Mouse (Mus musculus): ENCODE measurements around the gene Bst2. TPM values are rescaled to one million over a fixed set of nuclear protein-coding genes. Genes with fewer than 3 reads are reported as not detected.

Gene Bst2
- total RNA-seq, 2 experiments from 2014 or later: 47.0 to 49.1 TPM

- ATAC-seq (replicated peaks; ENCODE audit: poor library complexity, severe bottlenecking): peak; percentile 16; the same call in 1 of the 2 replicates
Measured at GRCm38 (mm10) chr8:71487691-71488445, 49.4 kb downstream of the Bst2 start, which contains the start of gene Gtpbp3. Gene Gtpbp3 (plus strand): TSS chr8:71488103.

- no peak for ATAC-seq (replicated peaks; ENCODE audit: poor library complexity, severe bottlenecking)
Measured at GRCm38 (mm10) chr8:71486136-71486529, 51.1 kb downstream of the Bst2 start.

GRCm38 (mm10) chr8:71485142-71486135, 51.8 kb downstream of the Bst2 start, which contains the start of gene Ano8:
Gene Ano8 (minus strand): TSS chr8:71485963.
- peak; percentile 48 for ATAC-seq (replicated peaks; ENCODE audit: poor library complexity, severe bottlenecking)

DNA sequence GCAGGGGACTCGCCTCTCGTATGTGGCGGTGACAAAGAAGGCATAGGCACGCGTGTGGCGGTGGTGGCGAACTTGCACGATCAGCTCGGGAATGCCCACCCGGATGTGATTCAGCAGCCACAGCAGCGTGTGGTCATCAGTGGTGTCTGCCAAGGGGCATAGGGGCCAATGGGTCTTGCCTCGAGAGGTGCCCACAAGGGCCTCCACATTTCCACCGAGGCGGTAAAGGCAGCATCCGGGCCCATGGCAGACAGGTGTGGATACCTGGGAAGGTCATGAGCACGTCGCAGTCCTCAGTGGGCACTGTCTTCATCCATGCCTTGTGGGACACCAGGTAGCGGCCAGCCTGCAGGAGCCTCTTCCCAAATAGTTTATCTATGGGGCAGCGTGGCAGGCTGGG, 52.5 kb downstream of the Bst2 start:
- no peak for ATAC-seq (replicated peaks; ENCODE audit: poor library complexity, severe bottlenecking)

Other genes with a start within 250 kb of the Bst2 start
- gene Use1, start 170.6 kb downstream of the Bst2 start, total RNA-seq (2014; fragmentation: Nextera tagmentation): 108 and 154 TPM in 2 replicates
- gene Use1, start 170.6 kb downstream of the Bst2 start, total RNA-seq (2017): 140 and 156 TPM in 2 replicates
- 8.8 and 12.4 TPM in 2 replicates for gene Ocel1, start 166.2 kb downstream of the Bst2 start, total RNA-seq (2014; fragmentation: Nextera tagmentation)
- 8.9 TPM in 2 replicates for gene Ocel1, start 166.2 kb downstream of the Bst2 start, total RNA-seq (2017)
- gene Nr2f6, start 155.5 kb downstream of the Bst2 start, total RNA-seq (2014; fragmentation: Nextera tagmentation): 1.3 and 7.5 TPM in 2 replicates
- 3.3 and 4.1 TPM in 2 replicates for gene Nr2f6, start 155.5 kb downstream of the Bst2 start, total RNA-seq (2017)
- gene Ushbp1, start 141.7 kb downstream of the Bst2 start, total RNA-seq (2014; fragmentation: Nextera tagmentation): not detected in 2 replicates
- gene Ushbp1, start 141.7 kb downstream of the Bst2 start, total RNA-seq (2017): not detected in 2 replicates
- gene Babam1, start 140.6 kb downstream of the Bst2 start, total RNA-seq (2014; fragmentation: Nextera tagmentation): 70.0 and 84.9 TPM in 2 replicates
- 98.5 and 101 TPM in 2 replicates for gene Babam1, start 140.6 kb downstream of the Bst2 start, total RNA-seq (2017)
- 11.1 and 11.7 TPM in 2 replicates for gene Ankle1, start 131.4 kb downstream of the Bst2 start, total RNA-seq (2014; fragmentation: Nextera tagmentation)
- 11.3 and 12.4 TPM in 2 replicates for gene Ankle1, start 131.4 kb downstream of the Bst2 start, total RNA-seq (2017)
- 1.6 and 7.4 TPM in 2 replicates for gene Abhd8, start 73.8 kb downstream of the Bst2 start, total RNA-seq (2014; fragmentation: Nextera tagmentation)
- gene Abhd8, start 73.8 kb downstream of the Bst2 start, total RNA-seq (2017): 4.7 and 5.4 TPM in 2 replicates
- 56.5 and 77.6 TPM in 2 replicates for gene Mrpl34, start 72.5 kb downstream of the Bst2 start, total RNA-seq (2014; fragmentation: Nextera tagmentation)
- 62.2 and 79.8 TPM in 2 replicates for gene Mrpl34, start 72.5 kb downstream of the Bst2 start, total RNA-seq (2017)
- 24.0 and 34.2 TPM in 2 replicates for gene Dda1, start 68.3 kb downstream of the Bst2 start, total RNA-seq (2014; fragmentation: Nextera tagmentation)
- gene Dda1, start 68.3 kb downstream of the Bst2 start, total RNA-seq (2017): 16.9 and 20.3 TPM in 2 replicates
- gene Ano8, start 51.5 kb downstream of the Bst2 start, total RNA-seq (2014; fragmentation: Nextera tagmentation): 0.43 and 2.5 TPM in 2 replicates
- 1.9 and 4.5 TPM in 2 replicates for gene Ano8, start 51.5 kb downstream of the Bst2 start, total RNA-seq (2017)
- 3.5 and 12.4 TPM in 2 replicates for gene Gtpbp3, start 49.4 kb downstream of the Bst2 start, total RNA-seq (2014; fragmentation: Nextera tagmentation)
- gene Gtpbp3, start 49.4 kb downstream of the Bst2 start, total RNA-seq (2017): 13.5 and 21.5 TPM in 2 replicates
- gene Plvap, start 25.7 kb downstream of the Bst2 start, total RNA-seq (2014; fragmentation: Nextera tagmentation): not detected in 2 replicates
- gene Plvap, start 25.7 kb downstream of the Bst2 start, total RNA-seq (2017): 0.10 and 0.43 TPM in 2 replicates
- gene Ccdc194, start 11.7 kb downstream of the Bst2 start, total RNA-seq (2014; fragmentation: Nextera tagmentation): not detected in 2 replicates
- not detected in 2 replicates for gene Ccdc194, start 11.7 kb downstream of the Bst2 start, total RNA-seq (2017)
- 50.2 and 64.1 TPM in 2 replicates for gene Mvb12a, start 5.5 kb upstream of the Bst2 start, total RNA-seq (2014; fragmentation: Nextera tagmentation)
- gene Mvb12a, start 5.5 kb upstream of the Bst2 start, total RNA-seq (2017): 55.0 and 56.6 TPM in 2 replicates
- not detected in 2 replicates for gene Tmem221, start 21.4 kb upstream of the Bst2 start, total RNA-seq (2014; fragmentation: Nextera tagmentation)
- not detected in 2 replicates for gene Tmem221, start 21.4 kb upstream of the Bst2 start, total RNA-seq (2017)
- not detected in 2 replicates for gene Nxnl1, start 29.1 kb upstream of the Bst2 start, total RNA-seq (2014; fragmentation: Nextera tagmentation)
- 0.36 TPM in 1 of 2 replicates, not detected in the other for gene Nxnl1, start 29.1 kb upstream of the Bst2 start, total RNA-seq (2017)
- 7.8 and 10.2 TPM in 2 replicates for gene Slc27a1, start 31.4 kb upstream of the Bst2 start, total RNA-seq (2014; fragmentation: Nextera tagmentation)
- 3.3 and 6.2 TPM in 2 replicates for gene Slc27a1, start 31.4 kb upstream of the Bst2 start, total RNA-seq (2017)
- 143 and 180 TPM in 2 replicates for gene Pgls, start 54.7 kb upstream of the Bst2 start, total RNA-seq (2014; fragmentation: Nextera tagmentation)
- 155 and 185 TPM in 2 replicates for gene Pgls, start 54.7 kb upstream of the Bst2 start, total RNA-seq (2017)
- 11.6 and 11.7 TPM in 2 replicates for gene Fam129c, start 60.2 kb upstream of the Bst2 start, total RNA-seq (2014; fragmentation: Nextera tagmentation)
- 0.69 and 6.1 TPM in 2 replicates for gene Fam129c, start 60.2 kb upstream of the Bst2 start, total RNA-seq (2017)
- 93.8 and 107 TPM in 2 replicates for gene Colgalt1, start 73.5 kb upstream of the Bst2 start, total RNA-seq (2014; fragmentation: Nextera tagmentation)
- 77.1 and 84.4 TPM in 2 replicates for gene Colgalt1, start 73.5 kb upstream of the Bst2 start, total RNA-seq (2017)
- 0.60 TPM in 1 of 2 replicates, not detected in the other for gene Unc13a, start 134.3 kb upstream of the Bst2 start, total RNA-seq (2014; fragmentation: Nextera tagmentation)
- 0.04 and 1.8 TPM in 2 replicates for gene Unc13a, start 134.3 kb upstream of the Bst2 start, total RNA-seq (2017)
- 10.9 and 17.5 TPM in 2 replicates for gene Jak3, start 138.8 kb upstream of the Bst2 start, total RNA-seq (2014; fragmentation: Nextera tagmentation)
- gene Jak3, start 138.8 kb upstream of the Bst2 start, total RNA-seq (2017): 7.2 and 8.1 TPM in 2 replicates
- gene Insl3, start 151.8 kb upstream of the Bst2 start, total RNA-seq (2014; fragmentation: Nextera tagmentation): 14.1 and 16.3 TPM in 2 replicates
- gene Insl3, start 151.8 kb upstream of the Bst2 start, total RNA-seq (2017): 1.2 and 4.4 TPM in 2 replicates
- gene B3gnt3, start 164.3 kb upstream of the Bst2 start, total RNA-seq (2014; fragmentation: Nextera tagmentation): 1.4 TPM in 1 of 2 replicates, not detected in the other
- gene B3gnt3, start 164.3 kb upstream of the Bst2 start, total RNA-seq (2017): 0.39 TPM in 1 of 2 replicates, not detected in the other
- 62.4 and 98.0 TPM in 2 replicates for gene Fcho1, start 188.3 kb upstream of the Bst2 start, total RNA-seq (2014; fragmentation: Nextera tagmentation)
- 39.8 and 76.7 TPM in 2 replicates for gene Fcho1, start 188.3 kb upstream of the Bst2 start, total RNA-seq (2017)